Mouse (Mus musculus): ENCODE data around the gene Polr2a.

GRCm38 (mm10) chr11:69719423-69719822, 39.0 kb downstream of the Polr2a start:
- peak; percentile 57 for TF ChIP-seq CTCF (IDR thresholded peaks at IDR 0.05; ENCODE audit: low read depth)
- TF ChIP-seq EP300 (IDR thresholded peaks at IDR 0.05; ENCODE audit: low read depth): no peak
